Mouse (Mus musculus): ENCODE measurements around the gene Chst14.

DNA sequence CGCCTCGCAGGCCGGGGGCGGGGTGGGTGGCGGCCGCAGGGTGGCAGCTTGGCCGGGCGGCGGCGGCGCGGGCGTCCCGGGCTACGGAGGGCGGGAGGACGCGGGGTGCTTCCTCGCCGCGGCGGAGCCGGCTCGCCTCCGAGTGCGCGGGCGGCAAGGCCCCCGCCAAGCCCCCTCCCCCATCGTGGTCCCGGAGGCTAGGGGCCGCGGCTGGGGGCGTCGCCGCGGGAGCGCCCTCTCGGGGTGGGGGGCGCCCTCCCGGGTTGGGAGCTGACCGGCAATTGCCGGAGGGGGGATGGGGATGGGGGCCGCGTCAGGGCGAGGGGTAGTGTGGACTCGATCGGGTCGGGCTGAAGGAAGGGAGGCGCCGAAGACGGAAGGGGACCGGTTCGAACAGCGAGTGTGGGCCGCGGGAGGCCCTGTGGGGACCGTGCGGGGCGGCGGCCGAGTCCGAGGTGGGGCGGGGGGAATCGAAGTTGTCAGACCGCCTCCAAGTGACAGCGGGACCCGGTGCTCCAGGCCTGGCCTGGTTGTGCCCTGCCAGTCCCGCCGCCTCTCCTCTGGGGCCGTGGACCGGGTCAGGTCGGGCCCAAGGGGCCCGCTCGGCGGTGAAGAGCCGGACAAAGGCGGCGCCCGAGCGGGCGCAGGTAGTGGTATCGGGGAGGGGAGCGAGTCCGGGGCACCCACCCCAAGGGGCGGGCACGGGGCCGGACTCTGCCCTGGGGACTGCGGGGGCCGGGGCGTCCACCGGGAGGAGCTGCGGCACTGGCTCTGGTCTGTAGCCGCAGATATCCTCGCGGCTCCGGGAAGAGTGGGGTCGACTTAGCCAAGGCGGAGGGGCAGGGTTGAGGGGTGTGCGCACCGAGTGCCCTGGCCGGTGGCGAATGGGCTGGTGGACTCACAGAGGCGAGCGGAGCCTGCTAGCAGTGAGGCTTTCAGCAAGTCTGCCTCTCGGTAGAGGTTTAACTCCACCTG lies 24.0 kb upstream of the Chst14 start:
- TF ChIP-seq CTCF (IDR thresholded peaks at IDR 0.05), result peak; percentile 59
- TF ChIP-seq EP300 (IDR thresholded peaks at IDR 0.05; ENCODE audit: insufficient read depth, low read depth, low read length), result no peak

Data from heart, adult 2 months (tissue).